Mouse (Mus musculus) embryonic fibroblast, embryonic 13.5 days (primary cell): ENCODE data around the gene Gpalpp1. TPM values are rescaled to one million over a fixed set of nuclear protein-coding genes. Genes with fewer than 3 reads are reported as not detected.

Source experiments
- H3K27ac ChIP-seq: 2 replicates; pipeline ENCODE4 v1.5.1; 2012; ENCODE audit warnings: low read length, control low read depth, inconsistent platforms; ENCODE audit not compliant: insufficient read depth
- H3K4me1 ChIP-seq: 2 replicates; pipeline ENCODE4 v1.6.1; 2011; ENCODE audit warnings: low read length; ENCODE audit not compliant: control insufficient read depth, insufficient read depth
- H3K4me3 ChIP-seq: 2 replicates; pipeline ENCODE4 v1.5.1; 2011; ENCODE audit warnings: mild to moderate bottlenecking, control low read depth, low read length; ENCODE audit not compliant: insufficient read depth
- CTCF ChIP-seq: IDR thresholded peaks from 2 replicates; pipeline ENCODE4 v1.5.1; 2011; ENCODE audit warnings: mild to moderate bottlenecking, control low read depth, low read length, moderate library complexity, borderline replicate concordance; ENCODE audit not compliant: insufficient read depth
- POLR2A ChIP-seq: IDR thresholded peaks from 2 replicates; pipeline ENCODE4 v1.6.1; 2011; ENCODE audit warnings: low read depth, mild to moderate bottlenecking, control low read depth, low read length, moderate library complexity
- polyA plus RNA-seq: library from polyadenylated mRNA; stranded (reverse); fragments of >200 nt; gene quantifications from 2 replicates; pipeline ENCODE4 v1.2.4, GENCODE M21; 2011; ENCODE audit warnings: low read depth; ENCODE audit not compliant: missing spikeins, insufficient read length

The Gpalpp1 gene
- polyA plus RNA-seq, 1 experiment = 19.6 TPM

- Histone ChIP-seq H3K4me1 (no peaks in the 10 kb centered on the region), H3K27ac (no peak overlapping the region), H3K4me3 (no peak overlapping the region)
- TF ChIP-seq CTCF (no peak), POLR2A (no peak)
These were observed 67.1 kb downstream of the Gpalpp1 start for GRCm38 (mm10) chr14:76043251-76044163.

Other genes with a start within 250 kb of the Gpalpp1 start
- gene Kctd4, start 155.8 kb downstream of the Gpalpp1 start, polyA plus RNA-seq = 0.12 TPM in 1 of 2 replicates, not detected in the other
- gene Gtf2f2, start 99.9 kb downstream of the Gpalpp1 start, polyA plus RNA-seq = 23.9 TPM in 2 replicates
- 9.1 and 11.7 TPM in 2 replicates for gene Nufip1, start 131 bp upstream of the Gpalpp1 start, polyA plus RNA-seq